Mouse (Mus musculus) CH12F3 (cell line): Measurements from ENCODE around the gene Sult1a1.

ENCODE experiments used
- in situ Hi-C: fragments of 300-500 bp; cut with MboI; formaldehyde crosslinking; loops from 2 replicates; pipeline ENCODE4 v1.14.3; 2020; ENCODE audit warnings: low sequenced_read_pairs

Sult1a1 gene

GRCm38 (mm10) chr7:126700063-126701015 lies 24.1 kb upstream of the Sult1a1 start:
- in situ Hi-C loops, result loop anchor here (5.0 kb wide), 1 partner anchor 87 kb away; no protein-coding TSS in a partner anchor

GRCm38 (mm10) chr7:126697838-126698237 lies 21.6 kb upstream of the Sult1a1 start:
- in situ Hi-C loops, result loop anchor here (10.0 kb wide), 2 partner anchors 123 to 487 kb away; no protein-coding TSS in a partner anchor

GRCm38 (mm10) chr7:126696886-126697285 lies 20.7 kb upstream of the Sult1a1 start:
- in situ Hi-C loops, result loop anchor here (10.0 kb wide), 2 partner anchors 122 to 488 kb away; no protein-coding TSS in a partner anchor

GRCm38 (mm10) chr7:126696303-126696702 lies 20.1 kb upstream of the Sult1a1 start:
- in situ Hi-C loops, result loop anchor here (10.0 kb wide), 2 partner anchors 122 to 488 kb away; no protein-coding TSS in a partner anchor

- in situ Hi-C loops, result loop anchor here (10.0 kb wide), 2 partner anchors 121 to 489 kb away; no protein-coding TSS in a partner anchor
These were observed 19.5 kb upstream of the Sult1a1 start, which contains the start of gene Slx1b for GRCm38 (mm10) chr7:126695631-126696207. Gene Slx1b, minus strand, starts transcription at chr7:126695784.

GRCm38 (mm10) chr7:126695210-126695611 lies 19.0 kb upstream of the Sult1a1 start, which contains the start of gene Bola2:
Gene Bola2, plus strand, starts transcription at chr7:126695401.
- in situ Hi-C loops, result loop anchor here (10.0 kb wide), 2 partner anchors 120 to 490 kb away; no protein-coding TSS in a partner anchor

GRCm38 (mm10) chr7:126694441-126695051 lies 18.3 kb upstream of the Sult1a1 start:
- in situ Hi-C loops, result loop anchor here (10.0 kb wide), 2 partner anchors 120 to 490 kb away; no protein-coding TSS in a partner anchor

- in situ Hi-C loops, result loop anchor here (10.0 kb wide), 2 partner anchors 119 to 491 kb away; no protein-coding TSS in a partner anchor
These were observed 17.5 kb upstream of the Sult1a1 start for GRCm38 (mm10) chr7:126693781-126694180.

GRCm38 (mm10) chr7:126693256-126693655 lies 17.0 kb upstream of the Sult1a1 start:
- in situ Hi-C loops, result loop anchor here (10.0 kb wide), 2 partner anchors 118 to 492 kb away; no protein-coding TSS in a partner anchor

- in situ Hi-C loops, result loop anchor here (10.0 kb wide), 2 partner anchors 118 to 492 kb away; no protein-coding TSS in a partner anchor
These were observed 16.2 kb upstream of the Sult1a1 start for GRCm38 (mm10) chr7:126692426-126692825.

- in situ Hi-C loops, result loop anchor here (10.0 kb wide), 2 partner anchors 117 to 493 kb away; no protein-coding TSS in a partner anchor
These were observed 15.4 kb upstream of the Sult1a1 start for GRCm38 (mm10) chr7:126691676-126692075.

GRCm38 (mm10) chr7:126690737-126691136 lies 14.5 kb upstream of the Sult1a1 start:
- in situ Hi-C loops, result loop anchor here (10.0 kb wide), 2 partner anchors 116 to 494 kb away; no protein-coding TSS in a partner anchor

- in situ Hi-C loops, result loop anchor here (5.0 kb wide), 1 partner anchor 42 kb away; the partner anchor contains the start of gene Sgf29
These were observed 12.8 kb upstream of the Sult1a1 start for GRCm38 (mm10) chr7:126689021-126689420.

GRCm38 (mm10) chr7:126688156-126688555 lies 11.9 kb upstream of the Sult1a1 start:
- in situ Hi-C loops, result loop anchor here (5.0 kb wide), 1 partner anchor 41 kb away; the partner anchor contains the start of gene Sgf29

- in situ Hi-C loops, result no loop called here
These were observed 5.0 kb upstream of the Sult1a1 start for GRCm38 (mm10) chr7:126681221-126681620.

- in situ Hi-C loops, result no loop called here
These were observed 3.5 kb upstream of the Sult1a1 start for GRCm38 (mm10) chr7:126679683-126680082.

GRCm38 (mm10) chr7:126678545-126679341 lies 2.5 kb upstream of the Sult1a1 start:
- in situ Hi-C loops, result no loop called here

GRCm38 (mm10) chr7:126676631-126677220 lies 494 bp upstream of the Sult1a1 start:
- in situ Hi-C loops, result no loop called here

GRCm38 (mm10) chr7:126675104-126675503 lies 1.1 kb downstream of the Sult1a1 start:
- in situ Hi-C loops, result no loop called here
